Mouse (Mus musculus) limb, embryonic 15.5 days (tissue): ENCODE data around the gene Tespa1. TPM values are rescaled to one million over a fixed set of nuclear protein-coding genes. Genes with fewer than 3 reads are reported as not detected.
"Not testable (repeated sequence)": the region's sequence is repeated elsewhere in the genome, so short reads cannot be mapped to it uniquely, and the experiment has no call there.

Experiments used
- ATAC-seq: fragments of 200-750 bp; cut with Nextera tagmentation; 2 replicates; pipeline ENCODE4 v1.8.0; 2017; ENCODE audit warnings: low read depth, moderate TSS enrichment; ENCODE audit not compliant: insufficient number of reproducible peaks, low FRiP score, low TSS enrichment
- H3K27ac ChIP-seq: fragments of 300-500 bp; sonication (generic); 2 replicates; pipeline ENCODE4 v1.5.1; 2015; ENCODE audit warnings: moderate library complexity, mild to moderate bottlenecking, inconsistent platforms
- H3K27me3 ChIP-seq: fragments of 300-500 bp; sonication (generic); 2 replicates; pipeline ENCODE4 v1.6.1; 2015; ENCODE audit warnings: inconsistent platforms
- H3K36me3 ChIP-seq: fragments of 300-500 bp; sonication (generic); 2 replicates; pipeline ENCODE4 v1.6.1; 2015; ENCODE audit warnings: inconsistent platforms
- H3K4me1 ChIP-seq: fragments of 300-500 bp; sonication (generic); 2 replicates; pipeline ENCODE4 v1.6.1; 2015; ENCODE audit warnings: inconsistent platforms
- H3K4me2 ChIP-seq: fragments of 300-500 bp; sonication (generic); 2 replicates; pipeline ENCODE4 v1.6.1; 2015; ENCODE audit warnings: mild to moderate bottlenecking, inconsistent platforms
- H3K4me3 ChIP-seq: fragments of 300-500 bp; sonication (generic); 2 replicates; pipeline ENCODE4 v1.5.1; 2015; ENCODE audit warnings: mild to moderate bottlenecking, inconsistent platforms
- H3K9ac ChIP-seq: fragments of 300-500 bp; sonication (generic); 2 replicates; pipeline ENCODE4 v1.6.1; 2015; ENCODE audit warnings: inconsistent platforms
- H3K9me3 ChIP-seq: fragments of 300-500 bp; sonication (generic); 2 replicates; pipeline ENCODE4 v1.6.1; 2016; ENCODE audit warnings: inconsistent platforms
- WGBS: fragments of 180-500 bp; shearing (Covaris S2); methylation state at CpG from one replicate; pipeline ENCODE4 v1.1.7; 2015; 5-methylcytosine and 5-hydroxymethylcytosine counted together
- polyA plus RNA-seq: library from polyadenylated mRNA; unstranded; fragments of >200 nt; fragmentation: Nextera tagmentation; extraction: Ambion mirVana; gene quantifications from 2 replicates; pipeline ENCODE4 v1.2.1, GENCODE M21; 2015

Tespa1 gene
- polyA plus RNA-seq, 1 experiment from 2014 or later = 3.6 TPM

DNA sequence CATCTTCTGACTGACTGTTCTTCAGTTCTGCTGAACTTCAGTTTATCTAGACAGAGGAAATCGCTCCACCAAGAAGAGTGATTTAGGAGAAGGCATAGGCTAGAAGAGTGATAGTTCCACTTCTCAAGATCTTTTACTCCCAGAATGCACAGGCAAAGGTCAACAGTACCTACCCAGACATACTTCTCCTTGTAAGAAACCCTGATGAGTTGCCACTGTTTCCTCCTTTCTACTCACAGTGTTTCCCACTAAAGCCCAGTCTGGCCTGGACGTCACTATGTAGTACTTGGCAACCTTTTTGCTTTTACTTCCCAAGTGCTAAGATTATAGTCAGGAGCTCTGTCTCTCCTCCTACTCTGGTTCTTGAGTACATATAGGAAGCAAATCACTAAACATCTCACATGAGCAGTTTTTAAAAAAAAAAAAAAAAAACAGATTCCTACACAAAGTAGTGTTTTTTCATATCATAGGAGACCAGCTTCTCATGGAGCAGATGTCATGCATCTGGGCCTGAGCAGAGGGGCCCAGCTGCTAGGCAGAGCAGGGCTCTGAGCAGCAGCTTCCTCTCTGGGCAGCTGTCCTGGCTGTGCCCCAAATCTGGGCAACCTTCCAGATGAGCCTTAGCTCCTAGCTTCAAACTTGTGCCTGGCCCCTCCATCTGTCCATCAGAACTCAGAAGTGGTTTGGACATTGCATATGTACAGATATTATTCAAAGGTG, 8.4 kb upstream of the Tespa1 start:
- Histone ChIP-seq H3K27me3 (no peaks in the 10 kb centered on the region), H3K9me3 (no peaks in the 10 kb centered on the region), H3K9ac (no peak overlapping the region), H3K4me3 (no peak overlapping the region), H3K4me1 (no peaks in the 10 kb centered on the region), H3K4me2 (no peak overlapping the region), H3K36me3 (no peaks in the 10 kb centered on the region), H3K27ac (no peak overlapping the region)
- 58% methylated on average over 2 of the region's 2 CpGs for WGBS
- 0 out of 2 replicates have a peak, but pooled peaks have one; percentile 40 for ATAC-seq

DNA sequence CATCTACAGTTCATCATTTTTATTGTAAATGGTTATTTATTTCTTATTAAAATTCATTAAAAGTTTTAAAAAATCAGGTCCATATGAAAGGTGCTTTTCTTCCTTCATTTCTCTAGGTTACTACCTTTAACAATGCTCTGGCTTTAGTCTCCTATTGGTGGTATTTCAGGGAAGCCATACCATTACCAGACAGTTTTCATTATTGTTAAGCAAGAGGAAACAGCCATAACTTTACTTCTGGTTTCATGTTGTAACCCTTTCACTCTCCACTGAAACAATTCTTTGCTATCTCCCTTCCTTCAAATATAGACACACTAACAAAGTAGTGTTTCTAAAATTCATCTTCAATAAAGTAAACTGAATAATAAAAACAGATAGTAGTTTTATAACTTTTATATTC, 6.8 kb upstream of the Tespa1 start:
- ATAC-seq = no peak
- H3K4me2 ChIP-seq = no peak overlapping the region
- H3K36me3 ChIP-seq = no peaks in the 10 kb centered on the region
- no peak overlapping the region for H3K4me3 ChIP-seq
- no peak overlapping the region for H3K9ac ChIP-seq
- H3K27ac ChIP-seq = no peak overlapping the region
- H3K4me1 ChIP-seq = no peaks in the 10 kb centered on the region
- H3K9me3 ChIP-seq = no peaks in the 10 kb centered on the region
- no peaks in the 10 kb centered on the region for H3K27me3 ChIP-seq

DNA sequence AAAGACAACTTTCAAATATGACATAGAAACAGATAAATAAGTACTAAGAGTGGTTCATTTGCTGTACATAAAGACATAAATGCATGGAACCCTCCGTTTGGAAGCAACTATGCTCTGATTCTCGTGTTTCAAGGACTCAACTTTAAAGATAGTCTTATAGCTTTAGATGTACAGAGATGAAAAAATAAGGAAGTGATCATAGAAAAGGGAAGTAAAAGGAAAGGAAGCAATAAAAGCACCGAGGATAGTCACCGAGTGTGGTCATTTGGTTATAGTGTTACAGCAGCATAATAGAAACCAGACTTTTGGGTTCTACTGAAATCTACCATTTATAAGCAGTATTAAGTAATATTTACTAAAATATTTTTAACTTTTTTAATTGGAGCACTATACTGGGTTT, 4.0 kb upstream of the Tespa1 start:
- WGBS = 54% methylated on average over 4 of the region's 4 CpGs
- ATAC-seq = no peak
- no peaks in the 10 kb centered on the region for H3K36me3 ChIP-seq
- no peak overlapping the region for H3K9ac ChIP-seq
- H3K27me3 ChIP-seq = no peaks in the 10 kb centered on the region
- no peaks in the 10 kb centered on the region for H3K4me1 ChIP-seq
- no peak overlapping the region for H3K4me2 ChIP-seq
- H3K27ac ChIP-seq = no peak overlapping the region
- H3K9me3 ChIP-seq = no peaks in the 10 kb centered on the region
- no peak overlapping the region for H3K4me3 ChIP-seq

DNA sequence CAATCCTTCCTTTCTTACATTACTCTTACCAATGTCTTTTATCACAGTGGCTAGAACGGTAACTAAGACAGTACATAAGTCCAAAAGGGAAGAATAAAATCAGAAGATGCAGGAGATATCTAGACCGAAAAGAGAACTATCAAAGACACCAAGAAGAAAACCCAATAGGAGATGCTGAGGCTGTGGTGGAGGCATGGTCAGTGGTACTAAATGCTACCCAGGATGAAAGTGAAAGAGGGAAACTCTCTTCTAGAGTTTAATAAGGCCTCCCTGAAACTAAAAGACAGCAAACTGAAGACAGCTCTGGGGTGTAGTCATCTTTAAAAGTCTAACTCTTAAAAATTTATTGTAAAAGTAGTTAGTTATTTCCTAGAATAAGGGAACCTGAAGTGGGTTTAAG, 2.0 kb upstream of the Tespa1 start:
- no peaks in the 10 kb centered on the region for H3K36me3 ChIP-seq
- no peak for ATAC-seq
- 94% methylated on average over 2 of the region's 2 CpGs for WGBS
- no peak overlapping the region for H3K27ac ChIP-seq
- no peaks in the 10 kb centered on the region for H3K9me3 ChIP-seq
- no peak overlapping the region for H3K9ac ChIP-seq
- H3K4me3 ChIP-seq = no peak overlapping the region
- no peak overlapping the region for H3K4me2 ChIP-seq
- H3K4me1 ChIP-seq = no peaks in the 10 kb centered on the region
- H3K27me3 ChIP-seq = no peaks in the 10 kb centered on the region

DNA sequence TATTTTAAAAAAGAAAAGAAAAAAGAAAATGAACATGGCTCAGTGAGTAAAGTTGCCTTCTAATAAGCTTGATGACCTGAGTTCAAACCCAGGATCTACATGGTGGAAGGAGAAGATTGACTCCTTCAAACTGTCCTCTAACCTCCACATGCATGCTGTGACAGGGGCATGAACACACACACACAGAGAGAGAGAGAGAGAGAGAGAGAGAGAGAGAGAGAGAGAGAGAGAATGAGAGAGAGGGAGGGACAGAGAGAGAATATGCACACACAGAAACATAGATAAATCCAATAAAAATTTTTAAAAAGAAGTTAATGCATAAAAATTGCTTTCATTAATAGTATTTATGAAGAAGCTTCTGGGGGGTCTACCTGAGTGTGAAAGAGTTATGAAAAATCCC, 608 bp upstream of the Tespa1 start:
- Histone ChIP-seq H3K9me3 (no peaks in the 10 kb centered on the region), H3K27ac (no peak overlapping the region), H3K9ac (no peak overlapping the region), H3K36me3 (no peaks in the 10 kb centered on the region), H3K4me3 (no peak overlapping the region), H3K4me2 (no peak overlapping the region), H3K27me3 (no peaks in the 10 kb centered on the region), H3K4me1 (no peaks in the 10 kb centered on the region)
- no peak for ATAC-seq

DNA sequence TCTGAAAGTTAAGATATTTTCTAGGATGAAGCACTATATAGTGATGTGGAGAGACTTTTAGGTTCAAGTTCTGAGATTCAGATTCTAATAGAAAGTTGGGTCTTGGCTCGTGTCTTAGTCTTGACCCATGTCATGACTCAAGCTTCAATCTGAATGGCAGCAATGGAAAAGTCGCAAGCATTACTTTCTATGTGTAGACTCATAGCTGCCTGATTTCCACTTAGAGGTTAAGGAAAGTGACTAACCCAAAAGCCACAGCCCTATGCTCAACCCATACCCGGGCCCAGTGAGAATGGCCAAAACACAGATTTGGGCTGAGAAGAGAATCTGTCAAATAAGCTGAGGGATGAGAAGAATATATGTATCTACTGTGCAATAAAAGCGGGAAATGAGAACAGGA, 1.6 kb downstream of the Tespa1 start:
- Histone ChIP-seq H3K27ac (no peak overlapping the region), H3K9me3 (no peaks in the 10 kb centered on the region), H3K9ac (no peak overlapping the region), H3K4me1 (no peaks in the 10 kb centered on the region), H3K4me3 (no peak overlapping the region), H3K27me3 (no peaks in the 10 kb centered on the region), H3K4me2 (no peak overlapping the region), H3K36me3 (no peaks in the 10 kb centered on the region)
- ATAC-seq = no peak
- WGBS = 88% methylated on average over 4 of the region's 4 CpGs

DNA sequence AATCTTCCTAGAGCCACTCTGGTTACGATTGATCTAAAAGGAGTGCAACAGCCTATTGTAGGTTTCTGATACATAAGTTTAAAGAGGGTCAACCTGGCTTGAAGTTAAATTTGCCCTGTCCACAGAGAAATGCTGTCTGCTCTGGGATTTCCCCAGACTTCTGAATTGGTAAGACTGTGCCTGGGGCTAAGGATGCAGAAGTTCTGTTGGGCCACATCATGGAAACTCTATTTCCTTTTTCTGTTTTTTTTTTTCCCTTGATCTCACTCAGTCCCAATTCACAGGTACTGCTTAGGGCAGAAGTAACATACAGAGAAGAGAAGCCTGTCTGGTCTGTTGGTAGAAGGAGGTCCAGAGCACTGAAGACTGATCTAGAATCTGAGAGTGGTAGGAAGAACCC, 8.0 kb downstream of the Tespa1 start:
- Histone ChIP-seq H3K9me3 (no peaks in the 10 kb centered on the region), H3K9ac (no peak overlapping the region), H3K4me2 (no peak overlapping the region), H3K27me3 (no peaks in the 10 kb centered on the region), H3K4me1 (no peaks in the 10 kb centered on the region), H3K27ac (no peak overlapping the region), H3K36me3 (no peaks in the 10 kb centered on the region), H3K4me3 (no peak overlapping the region)
- 83% methylated on average over 1 of the region's 1 CpGs for WGBS
- no peak for ATAC-seq

DNA sequence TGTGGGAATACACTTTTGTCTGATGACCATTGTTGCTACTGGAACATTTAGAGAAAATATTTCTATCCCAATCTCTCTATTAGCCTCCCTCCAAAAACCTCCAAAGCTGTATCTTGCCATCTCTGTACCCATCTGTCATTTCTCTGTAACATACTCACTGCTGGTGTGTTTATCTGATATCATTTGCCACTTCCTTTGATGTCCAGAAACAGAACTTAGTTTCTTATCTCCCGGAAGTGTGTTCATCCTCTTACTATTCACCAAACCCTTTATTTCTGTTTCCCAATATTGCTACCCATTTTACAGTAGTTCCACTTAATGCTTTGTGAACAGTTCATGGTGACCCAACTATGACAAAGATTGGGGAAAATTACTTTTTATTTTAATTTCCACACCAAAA, 13.7 kb downstream of the Tespa1 start:
- no peaks in the 10 kb centered on the region for H3K27me3 ChIP-seq
- H3K36me3 ChIP-seq = no peaks in the 10 kb centered on the region
- no peaks in the 10 kb centered on the region for H3K4me1 ChIP-seq
- no peak for ATAC-seq
- no peak overlapping the region for H3K4me2 ChIP-seq
- no peak overlapping the region for H3K9ac ChIP-seq
- no peak overlapping the region for H3K27ac ChIP-seq
- no peak overlapping the region for H3K4me3 ChIP-seq
- H3K9me3 ChIP-seq = no peaks in the 10 kb centered on the region
- 82% methylated on average over 1 of the region's 1 CpGs for WGBS

DNA sequence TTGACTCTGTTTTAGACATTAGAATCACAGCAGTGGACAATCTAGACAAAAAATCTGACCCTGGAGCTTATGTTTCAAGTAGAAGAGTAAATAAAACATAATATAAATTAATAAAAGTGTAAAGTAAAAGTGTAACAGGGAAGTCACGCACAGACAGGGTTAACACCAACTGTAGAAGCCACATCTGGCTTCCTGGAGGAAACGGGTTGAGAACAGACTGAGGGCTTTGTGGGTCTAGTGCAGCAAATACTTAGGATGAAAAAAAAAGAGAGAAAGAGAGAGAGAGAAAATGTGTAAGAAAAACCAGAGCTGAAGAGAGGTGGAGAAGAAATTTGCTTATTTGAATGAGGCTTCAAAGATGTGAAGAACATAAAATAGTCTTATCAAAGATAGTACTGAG, 14.9 kb downstream of the Tespa1 start:
- ATAC-seq = no peak
- no peaks in the 10 kb centered on the region for H3K36me3 ChIP-seq
- WGBS = 52% methylated on average over 2 of the region's 2 CpGs
- H3K27ac ChIP-seq = no peak overlapping the region
- H3K9ac ChIP-seq = no peak overlapping the region
- no peaks in the 10 kb centered on the region for H3K9me3 ChIP-seq
- no peak overlapping the region for H3K4me3 ChIP-seq
- no peaks in the 10 kb centered on the region for H3K4me1 ChIP-seq
- H3K4me2 ChIP-seq = no peak overlapping the region
- H3K27me3 ChIP-seq = no peaks in the 10 kb centered on the region

DNA sequence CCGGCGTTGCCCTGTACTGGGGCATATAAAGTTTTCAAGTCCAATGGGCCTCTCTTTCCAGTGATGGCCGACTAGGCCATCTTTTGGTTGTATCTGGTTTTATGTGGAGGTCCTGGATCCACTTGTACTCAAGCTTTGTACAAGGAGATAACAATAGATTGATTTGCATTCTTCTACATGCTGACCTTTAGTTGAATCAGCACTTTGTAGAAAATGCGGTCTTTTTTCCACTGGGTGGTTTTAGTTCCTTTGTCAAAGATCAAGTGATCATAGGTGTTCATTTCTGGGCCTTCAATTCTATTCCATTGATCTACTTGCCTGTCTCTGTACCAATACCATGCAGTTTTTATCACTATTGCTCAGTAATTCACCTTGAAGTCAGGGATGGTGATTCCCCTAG, 17.4 kb downstream of the Tespa1 start:
- ATAC-seq, H3K4me3 ChIP-seq, H3K9me3 ChIP-seq, H3K4me2 ChIP-seq, H3K36me3 ChIP-seq, H3K9ac ChIP-seq, H3K27me3 ChIP-seq, H3K27ac ChIP-seq, H3K4me1 ChIP-seq: not testable (repeated sequence)
- WGBS = 86% methylated on average over 4 of the region's 4 CpGs

DNA sequence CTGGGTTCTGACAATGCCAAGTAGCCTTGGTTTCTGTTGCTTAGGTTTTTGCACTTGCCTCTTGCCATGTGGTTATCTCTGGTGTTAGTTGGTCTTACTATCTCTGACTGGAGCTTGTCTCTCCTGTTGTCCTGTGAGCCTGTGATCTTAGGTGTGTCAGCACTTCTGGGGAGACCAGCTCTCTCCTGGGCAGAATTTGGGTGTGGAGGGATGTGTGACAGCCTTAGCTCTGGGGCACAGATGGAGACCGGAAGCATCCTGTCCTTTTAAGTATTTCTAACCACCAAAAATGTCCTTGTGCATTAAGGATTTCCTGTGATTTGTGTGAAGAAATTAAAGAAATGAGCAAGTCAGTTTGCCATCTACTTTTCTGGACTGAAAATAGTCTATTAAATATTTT, 21.4 kb downstream of the Tespa1 start:
- no peak for ATAC-seq
- no peaks in the 10 kb centered on the region for H3K27me3 ChIP-seq
- H3K4me3 ChIP-seq = no peak overlapping the region
- H3K9me3 ChIP-seq = no peaks in the 10 kb centered on the region
- H3K4me2 ChIP-seq = no peak overlapping the region
- 88% methylated on average over 1 of the region's 1 CpGs for WGBS
- no peak overlapping the region for H3K9ac ChIP-seq
- no peak overlapping the region for H3K27ac ChIP-seq
- no peaks in the 10 kb centered on the region for H3K4me1 ChIP-seq
- no peaks in the 10 kb centered on the region for H3K36me3 ChIP-seq

DNA sequence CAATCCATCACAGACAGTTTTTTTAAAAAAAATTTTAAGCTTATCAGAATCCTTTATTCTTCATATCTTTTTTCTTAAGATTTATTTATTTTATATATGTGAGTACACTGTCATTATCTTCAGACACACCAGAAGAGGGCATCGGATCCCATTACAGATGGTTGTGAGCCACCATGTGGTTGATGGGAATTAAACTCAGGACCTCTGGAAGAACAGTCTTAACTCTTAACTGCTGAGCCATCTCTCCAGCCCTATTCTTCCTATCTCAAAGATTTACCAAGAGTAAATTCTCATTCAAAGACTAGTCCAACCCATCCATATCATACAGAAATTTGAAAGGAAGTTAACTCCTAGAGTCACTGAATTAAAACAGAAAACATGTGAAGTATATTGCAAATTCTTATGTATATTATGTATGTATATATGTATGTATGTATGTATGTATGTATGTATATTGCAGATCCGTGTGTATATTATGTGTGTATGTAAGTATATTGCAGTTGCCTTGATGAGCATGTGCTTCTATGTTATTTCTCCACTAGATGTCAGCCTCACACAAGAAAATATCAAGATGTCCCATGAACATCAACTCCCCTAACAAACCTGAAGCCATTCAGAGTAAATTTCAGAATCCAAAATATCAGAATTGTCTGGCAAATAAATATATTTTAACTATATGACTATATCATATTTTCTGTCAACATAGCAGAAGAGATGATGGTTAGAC, 40.9 kb downstream of the Tespa1 start:
- Histone ChIP-seq H3K27me3 (no peaks in the 10 kb centered on the region), H3K9me3 (no peaks in the 10 kb centered on the region), H3K4me3 (no peak overlapping the region), H3K4me2 (no peak overlapping the region), H3K36me3 (no peaks in the 10 kb centered on the region), H3K9ac (no peak overlapping the region), H3K4me1 (no peaks in the 10 kb centered on the region), H3K27ac (no peak overlapping the region)
- ATAC-seq = no peak
- 60% methylated on average over 2 of the region's 2 CpGs for WGBS

DNA sequence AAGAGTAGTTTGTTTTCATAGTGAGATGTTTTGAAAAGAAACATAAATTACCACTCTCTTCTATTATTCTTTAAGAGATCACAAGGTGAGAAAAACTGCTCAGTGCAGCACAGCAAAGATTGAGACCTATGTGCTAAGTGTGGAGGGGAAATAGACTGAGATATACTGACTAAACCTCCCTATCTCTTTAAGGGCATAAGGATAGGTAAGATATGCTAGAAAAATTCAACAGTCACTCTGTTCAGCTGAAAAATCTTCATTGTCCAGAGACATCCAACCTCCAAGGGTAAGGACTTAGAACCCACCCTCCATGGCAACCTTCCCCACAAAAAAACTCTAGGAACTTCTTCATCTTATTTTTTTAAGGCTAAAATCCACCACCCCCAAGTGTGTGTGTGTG, 42.1 kb downstream of the Tespa1 start:
- H3K9ac ChIP-seq = no peak overlapping the region
- H3K4me2 ChIP-seq = no peak overlapping the region
- H3K9me3 ChIP-seq = no peaks in the 10 kb centered on the region
- no peak overlapping the region for H3K27ac ChIP-seq
- H3K4me3 ChIP-seq = no peak overlapping the region
- H3K27me3 ChIP-seq = no peaks in the 10 kb centered on the region
- H3K36me3 ChIP-seq = no peaks in the 10 kb centered on the region
- H3K4me1 ChIP-seq = no peaks in the 10 kb centered on the region
- ATAC-seq = no peak
